Mouse (Mus musculus) adrenal gland, adult (tissue): ENCODE measurements at regions not wholly inside any gene's neighbourhood (a gene's known extent, or its start where the extent isn't known, plus 50 kb on each side); places are given as distances from the start of the nearest gene placed in this dataset.

ENCODE experiments used
- DNase-seq, 2 experiments: peaks; one replicate each; pipeline ENCODE4 v3.0.0; 2022 to 2023; ENCODE audit warnings: low spot score in 1 of 2; ENCODE audit not compliant: inconsistent age in 2 of 2

DNA sequence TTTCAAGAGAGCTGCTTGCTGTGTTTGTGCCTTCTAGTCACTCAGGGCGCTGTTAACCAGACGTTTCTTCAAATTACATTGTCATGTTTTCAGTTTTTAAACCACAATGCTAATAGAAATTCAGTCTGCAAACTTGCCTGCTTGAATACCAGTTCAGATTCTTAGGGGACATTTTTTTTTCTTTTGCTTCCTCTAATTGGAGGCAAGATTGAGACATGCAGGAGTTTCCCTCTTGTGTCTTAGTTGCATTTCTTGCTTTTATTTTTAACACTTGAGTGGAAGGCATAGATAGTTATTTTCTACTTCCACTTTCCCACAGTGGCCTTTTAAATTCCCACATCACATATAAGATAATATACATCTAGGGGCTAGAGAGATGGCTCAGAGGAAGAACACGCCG, 246.8 kb downstream of the Grpr start:
- DNase-seq, result no peak

DNA sequence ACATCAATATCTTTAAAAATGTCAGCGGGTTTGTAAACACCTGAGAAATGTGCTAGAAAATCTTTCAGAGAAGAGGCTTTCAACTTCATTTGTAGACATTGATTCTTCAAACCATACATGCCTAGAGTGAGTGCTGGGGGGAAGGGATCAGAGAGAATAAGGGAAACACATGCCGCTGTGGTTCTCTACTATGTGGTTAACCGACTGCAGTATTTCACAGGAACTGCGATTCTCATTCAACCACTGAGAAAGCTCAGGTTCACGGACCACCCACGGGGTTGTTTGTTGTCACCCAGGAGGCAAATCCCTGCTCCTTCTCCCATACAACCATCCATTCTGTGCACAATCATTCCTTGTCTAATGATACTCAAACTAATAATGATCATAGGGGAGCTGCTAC, 248.4 kb downstream of the Grpr start:
- no peak for DNase-seq

GRCm38 (mm10) chrX:163296956-163297628, 252.4 kb downstream of the Grpr start:
- DNase-seq, result no peak

GRCm38 (mm10) chrX:163261248-163261647, 288.2 kb downstream of the Grpr start:
- no peak for DNase-seq

- DNase-seq, result no peak
Measured at GRCm38 (mm10) chrX:163253048-163253447, 288.6 kb upstream of the S100g start.

- no peak for DNase-seq
Measured at GRCm38 (mm10) chrX:163205260-163205659, 240.9 kb upstream of the S100g start.

- no peak for DNase-seq
Measured at GRCm38 (mm10) chrX:163203446-163203845, 239.0 kb upstream of the S100g start.

DNA sequence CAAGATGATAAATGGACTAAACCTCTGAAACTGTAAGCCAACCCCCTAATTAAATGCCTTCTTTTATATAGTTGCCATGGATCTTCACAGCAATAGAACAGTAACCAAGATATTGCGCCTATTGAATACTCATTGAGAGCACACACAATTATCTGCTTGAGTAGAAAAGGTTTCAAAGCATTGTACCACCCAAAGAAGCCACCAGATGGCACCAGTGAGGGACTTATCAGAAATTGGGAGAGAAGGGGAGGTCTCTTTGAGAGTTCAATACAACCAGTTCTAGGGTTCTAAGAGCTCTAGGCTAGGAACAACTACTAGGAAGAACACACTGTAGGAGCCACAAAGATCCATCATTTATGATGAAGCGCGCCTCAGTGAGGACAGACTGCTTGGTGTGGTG, 217.2 kb upstream of the S100g start:
- peak; percentile 3 to 62 for DNase-seq

DNA sequence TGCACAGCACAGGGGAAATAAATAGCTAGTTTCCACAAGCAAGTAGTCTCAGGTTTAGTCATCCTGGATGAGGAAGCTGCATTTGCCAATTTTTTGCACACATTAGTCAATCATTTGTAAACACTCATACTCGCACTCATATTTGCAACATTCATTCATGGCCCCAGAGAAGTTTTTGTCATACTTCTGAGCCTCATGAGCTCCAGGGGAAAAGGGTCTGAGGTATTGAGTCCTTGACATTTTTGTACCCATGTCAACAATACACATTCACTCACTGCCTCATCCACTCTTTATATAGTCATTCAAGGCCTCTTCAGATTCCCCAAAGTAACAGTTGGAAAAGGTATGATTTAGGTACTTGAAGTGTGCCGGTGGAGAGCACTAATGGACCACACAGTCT, 200.4 kb upstream of the S100g start:
- no peak for DNase-seq

- DNase-seq, result no peak
Measured at GRCm38 (mm10) chrX:163155251-163155650, 190.9 kb upstream of the S100g start.

GRCm38 (mm10) chrX:163151970-163152369, 187.6 kb upstream of the S100g start:
- DNase-seq, result no peak

GRCm38 (mm10) chrX:163144475-163144874, 180.1 kb upstream of the S100g start:
- DNase-seq, result no peak

DNA sequence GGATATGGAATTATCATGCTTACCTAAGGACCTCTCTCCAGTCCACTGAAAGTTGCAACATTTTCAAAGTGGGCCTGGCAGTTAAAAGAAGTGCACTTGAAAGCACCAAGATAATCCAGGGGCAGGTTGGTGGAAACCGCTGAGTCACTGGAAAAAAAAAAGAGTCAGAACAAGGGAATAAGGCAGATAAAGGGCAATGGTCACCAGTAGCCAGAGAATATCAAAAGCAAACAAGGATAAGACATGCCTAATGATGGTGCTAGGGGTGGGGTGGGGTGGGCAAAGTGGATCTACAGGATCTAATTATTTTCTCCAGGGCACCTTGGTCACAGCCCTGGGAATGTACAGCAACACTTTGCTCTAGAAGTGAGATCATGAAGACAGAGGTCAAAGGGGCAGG, 175.1 kb upstream of the S100g start:
- DNase-seq, result no peak

DNA sequence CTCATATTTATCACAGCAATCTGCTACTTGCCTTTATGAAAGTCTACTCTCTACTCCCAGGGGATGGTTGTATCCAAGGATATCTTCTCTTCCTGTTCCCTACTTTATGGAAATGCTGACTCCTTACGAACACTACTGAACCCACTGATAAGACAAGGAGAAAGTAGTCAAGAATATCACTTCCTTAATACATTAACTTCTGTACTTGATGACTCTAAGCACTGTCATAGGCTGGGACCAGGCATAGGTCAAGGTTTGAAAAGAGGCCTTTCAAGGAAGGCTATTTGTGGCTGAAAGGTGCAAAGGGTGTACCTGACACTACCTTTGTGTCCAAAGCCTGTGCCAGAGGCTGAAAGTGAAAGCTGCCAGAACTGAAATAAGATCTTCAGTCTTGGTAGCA, 164.2 kb upstream of the S100g start:
- no peak for DNase-seq

- no peak for DNase-seq
Measured at GRCm38 (mm10) chrX:163117681-163118393, 153.4 kb upstream of the S100g start.

DNA sequence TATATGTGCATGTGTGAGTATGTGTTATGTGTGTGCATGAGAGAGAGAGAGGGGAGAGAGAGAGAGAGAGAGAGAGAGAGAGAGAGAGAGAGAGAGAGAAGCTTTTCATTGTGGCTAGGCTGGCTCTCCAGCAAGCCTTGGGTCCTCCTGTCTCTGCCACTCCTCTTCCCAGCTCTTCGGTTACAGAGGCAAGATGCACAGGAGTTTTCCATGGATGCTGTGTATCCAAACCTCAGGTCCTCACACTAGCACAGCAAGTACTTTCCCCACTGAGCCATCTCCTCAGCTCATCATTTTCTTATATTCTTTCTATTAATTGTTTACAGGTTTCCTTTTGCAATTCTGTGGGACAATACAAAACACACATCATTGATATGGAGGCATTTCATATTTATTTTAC, 152.8 kb upstream of the S100g start:
- DNase-seq, result no peak

DNA sequence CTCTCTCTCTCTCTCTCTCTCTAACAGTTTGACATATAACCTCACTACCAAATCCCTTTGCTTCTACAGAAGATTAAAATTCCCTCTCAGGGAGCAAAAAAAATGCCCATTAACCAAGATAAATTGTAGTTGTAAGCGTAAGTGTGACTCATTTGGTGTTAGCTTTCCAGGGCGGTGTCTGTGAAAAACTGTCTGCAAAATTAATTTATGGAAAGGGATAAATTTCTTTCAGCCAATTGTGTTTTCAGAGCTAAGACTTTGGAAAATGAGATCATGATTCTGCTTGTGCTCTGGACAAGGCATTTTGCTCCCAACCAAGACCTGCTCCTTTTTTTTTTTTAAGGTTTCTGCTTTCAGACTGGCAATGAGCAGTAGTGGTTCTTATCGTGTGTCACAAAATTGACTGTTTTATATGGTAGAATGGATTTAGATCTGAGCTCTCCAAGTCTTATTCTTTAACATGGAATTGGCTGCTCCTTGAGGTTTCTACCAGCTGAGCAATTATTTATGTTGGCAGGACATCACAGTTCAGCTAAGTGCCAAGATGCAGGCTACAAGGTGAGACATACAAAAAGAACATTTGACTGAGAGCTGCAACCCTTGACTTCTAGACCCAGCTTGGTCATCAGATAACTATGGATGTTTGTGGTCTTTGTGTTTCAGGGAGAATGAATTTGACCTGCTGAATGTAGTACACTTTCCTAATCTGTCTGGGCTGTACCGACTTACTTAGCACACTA, 130.8 kb upstream of the S100g start:
- DNase-seq, result no peak
